Mouse (Mus musculus): ENCODE measurements around the gene Serf2. TPM values are rescaled to one million over a fixed set of nuclear protein-coding genes. Genes with fewer than 3 reads are reported as not detected.
"Not testable (repeated sequence)": the region's sequence is repeated elsewhere in the genome, so short reads cannot be mapped to it uniquely, and the experiment has no call there.

The Serf2 gene
- total RNA-seq, 2 experiments from 2014 or later, result 158 to 189 TPM

DNA sequence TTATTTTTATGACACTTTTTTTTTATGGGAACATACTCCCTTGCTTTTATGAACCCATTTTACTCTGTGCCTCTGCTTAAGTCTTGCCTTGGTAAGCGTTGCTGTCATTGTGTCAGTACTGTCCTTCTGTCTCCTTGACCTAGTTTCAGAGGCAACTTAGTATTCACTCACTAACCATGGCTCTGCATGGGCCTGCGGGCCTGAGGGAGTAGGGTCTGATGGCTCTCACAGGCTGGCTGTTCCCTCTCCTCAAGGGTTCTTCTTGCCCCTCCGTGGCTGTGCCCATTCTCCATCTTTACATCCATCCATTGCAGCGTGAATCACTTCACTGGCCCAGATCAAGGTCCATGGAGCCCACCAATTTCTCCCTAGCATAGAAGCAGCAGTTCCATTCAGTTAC, 2.5 kb upstream of the Serf2 start:
- DNase-seq (ENCODE audit: low spot score in 2 of 2), result no peak

DNA sequence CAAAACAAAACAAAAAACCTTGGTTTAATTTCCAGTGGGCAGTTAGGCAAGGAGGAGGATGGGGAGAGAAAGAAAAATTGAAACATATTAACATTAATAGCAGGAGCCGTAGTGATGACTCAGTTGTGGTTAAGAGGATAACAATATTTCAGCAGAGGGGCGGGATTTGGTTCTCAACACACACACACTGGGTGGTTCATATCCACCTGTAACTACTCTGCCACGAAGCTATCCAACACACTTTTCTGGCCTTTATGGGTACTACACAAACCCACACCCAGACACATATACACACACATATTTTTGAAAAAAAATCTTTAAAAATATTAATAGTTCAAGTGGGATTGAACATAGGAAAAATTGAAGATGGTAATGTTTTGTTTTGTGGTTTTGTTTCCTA, 2.0 kb upstream of the Serf2 start:
- no peak for DNase-seq (ENCODE audit: low spot score in 2 of 2)

DNA sequence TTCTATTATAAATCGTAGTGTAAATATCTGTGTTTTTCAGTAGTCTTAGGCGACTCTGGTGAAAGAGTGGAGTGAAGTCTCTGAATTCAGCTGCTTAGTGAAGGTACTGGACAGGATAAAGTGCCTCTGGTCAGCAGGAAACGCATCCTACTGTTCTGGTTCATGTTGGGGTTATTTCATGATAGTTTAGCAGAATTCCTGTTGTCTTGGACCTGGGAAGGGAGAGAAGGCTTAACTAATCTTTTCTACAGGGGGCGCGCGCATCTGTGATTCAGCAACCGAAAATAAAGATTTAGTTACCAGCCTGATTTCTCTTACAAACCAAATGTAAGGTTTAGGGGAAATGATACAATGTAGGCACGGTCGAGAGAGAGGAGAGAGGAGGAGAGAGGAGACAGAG, 859 bp upstream of the Serf2 start:
- DNase-seq (ENCODE audit: low spot score in 2 of 2), result no peak

DNA sequence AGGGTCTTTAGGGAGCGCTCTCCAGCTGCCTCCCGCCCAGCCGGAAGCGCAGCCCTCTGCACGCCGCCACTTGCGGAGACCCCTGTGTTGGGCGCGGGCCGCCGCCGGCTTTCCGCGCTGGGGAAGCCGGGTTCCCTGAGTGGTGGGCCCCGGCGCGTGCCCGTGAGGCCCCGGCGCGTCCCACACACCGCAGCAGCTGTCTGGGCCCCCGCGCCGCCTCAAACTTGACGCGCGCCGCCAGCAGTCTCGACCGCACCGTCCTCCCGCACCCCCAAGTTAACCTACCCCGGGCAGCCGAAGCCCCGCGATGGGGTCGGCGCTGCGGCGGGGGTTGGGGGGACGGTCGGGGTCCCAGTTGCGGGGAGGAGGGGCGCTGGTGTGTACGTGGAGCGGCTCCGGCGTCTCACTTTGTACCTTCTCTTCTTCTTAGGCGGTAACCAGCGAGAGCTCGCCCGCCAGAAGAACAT, 583 bp downstream of the Serf2 start:
- peak in 1 of 2 experiments; percentile 31 for DNase-seq (ENCODE audit: low spot score in 2 of 2)

DNA sequence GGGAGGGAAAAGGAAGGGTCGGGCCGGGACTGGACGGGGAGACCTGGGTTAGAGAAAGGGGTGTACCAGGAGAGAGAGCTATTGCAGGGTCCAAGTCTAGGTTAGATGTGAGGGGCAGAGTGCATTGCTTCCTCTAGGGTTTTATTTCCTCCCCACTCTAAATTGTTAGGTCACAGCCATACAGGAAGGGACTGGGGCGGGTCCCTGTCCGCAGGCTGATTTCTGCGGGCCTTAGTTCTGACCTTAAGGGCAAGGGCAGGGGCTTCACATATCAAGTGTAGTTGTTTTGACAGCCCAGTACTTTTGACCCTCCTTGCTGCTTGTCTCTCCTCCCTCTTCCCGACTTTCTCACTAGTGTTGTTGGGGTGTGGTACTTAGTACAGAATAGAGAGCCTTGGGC, 1.1 kb downstream of the Serf2 start:
- no peak for DNase-seq (ENCODE audit: low spot score in 2 of 2)

DNA sequence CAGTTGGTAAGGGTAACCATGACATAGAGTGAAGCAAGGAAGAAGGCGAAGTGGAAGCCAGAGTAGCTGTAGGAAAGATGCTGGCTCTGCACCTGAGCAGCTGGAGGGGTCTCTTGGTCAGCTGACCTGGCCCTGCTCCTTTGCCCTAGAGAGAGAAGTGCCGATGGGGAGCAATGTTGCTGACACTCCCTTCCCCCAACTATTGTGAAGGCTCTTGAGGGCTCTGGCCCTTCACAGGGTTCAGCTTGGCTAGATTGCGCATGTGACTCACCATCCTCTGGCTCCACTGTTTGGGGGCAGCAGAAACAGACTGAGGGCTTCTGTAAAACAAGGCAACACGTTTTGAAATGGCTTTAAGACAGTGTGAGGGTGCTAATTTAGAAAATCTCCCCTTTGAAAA, 3.4 kb downstream of the Serf2 start:
- DNase-seq (ENCODE audit: low spot score in 2 of 2), result no peak

DNA sequence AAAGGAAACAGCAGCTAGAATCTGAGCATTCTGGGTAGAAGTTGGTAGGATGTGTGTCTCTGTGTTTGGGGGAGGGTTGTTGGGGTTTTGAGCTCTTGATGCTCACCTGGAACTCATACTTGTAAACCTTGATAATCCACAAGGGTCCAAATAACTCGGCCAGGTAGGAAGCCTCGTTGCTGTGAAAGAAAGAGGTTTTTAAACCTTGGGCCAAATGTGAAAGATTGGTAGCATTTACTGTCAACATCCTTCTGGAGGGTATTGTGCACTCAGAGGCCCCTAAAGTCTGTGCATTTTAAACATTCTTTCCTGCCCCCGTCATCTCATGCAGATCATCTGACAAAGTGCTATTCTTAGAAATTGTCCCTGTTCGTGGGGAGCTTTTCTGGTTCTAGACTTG, 4.0 kb downstream of the Serf2 start, which contains the start of gene Hypk:
Gene Hypk, plus strand, starts transcription at position 301 of the 400 bp plus-strand sequence.
- DNase-seq (ENCODE audit: low spot score in 2 of 2), result no peak

DNA sequence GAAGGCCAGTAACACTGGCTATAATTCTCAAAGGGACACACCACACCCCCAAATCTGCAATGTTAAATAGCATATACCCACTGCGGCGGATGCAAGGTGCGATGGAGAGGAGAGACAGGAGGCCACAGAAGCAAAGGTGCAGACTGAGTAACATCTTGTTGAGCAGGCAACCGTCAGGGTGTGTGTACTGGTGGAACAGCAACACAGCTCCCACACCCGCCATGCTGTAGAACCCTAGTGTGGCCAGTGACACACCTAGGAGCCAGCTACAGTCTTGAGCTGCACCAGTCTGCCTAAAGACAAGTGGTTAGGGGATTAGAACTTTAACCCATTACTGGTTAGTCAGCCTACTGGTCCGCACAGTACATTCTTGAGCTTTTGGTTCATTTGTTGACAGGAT, 4.9 kb downstream of the Serf2 start:
- DNase-seq (ENCODE audit: low spot score in 2 of 2), result no peak

DNA sequence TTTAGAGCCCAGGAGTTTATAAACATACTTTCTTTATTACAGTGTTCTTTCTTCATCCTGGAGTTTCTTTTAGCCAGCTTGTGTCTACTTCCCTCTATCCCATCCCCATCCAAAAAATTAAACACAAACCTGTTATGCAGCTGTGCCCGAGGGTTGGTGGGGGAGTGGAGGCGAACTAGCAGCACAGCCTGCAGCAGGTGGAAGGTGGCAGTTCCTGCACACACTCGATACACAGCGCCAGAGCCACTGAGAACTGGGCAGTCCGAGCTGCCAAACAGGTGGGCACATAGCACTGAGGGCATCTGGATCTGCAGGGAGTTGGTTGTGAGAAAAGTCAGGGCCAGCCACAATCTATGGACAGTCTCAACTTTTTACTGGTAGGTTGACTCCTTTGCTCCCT, 6.5 kb downstream of the Serf2 start:
- DNase-seq (ENCODE audit: low spot score in 2 of 2), result no peak

DNA sequence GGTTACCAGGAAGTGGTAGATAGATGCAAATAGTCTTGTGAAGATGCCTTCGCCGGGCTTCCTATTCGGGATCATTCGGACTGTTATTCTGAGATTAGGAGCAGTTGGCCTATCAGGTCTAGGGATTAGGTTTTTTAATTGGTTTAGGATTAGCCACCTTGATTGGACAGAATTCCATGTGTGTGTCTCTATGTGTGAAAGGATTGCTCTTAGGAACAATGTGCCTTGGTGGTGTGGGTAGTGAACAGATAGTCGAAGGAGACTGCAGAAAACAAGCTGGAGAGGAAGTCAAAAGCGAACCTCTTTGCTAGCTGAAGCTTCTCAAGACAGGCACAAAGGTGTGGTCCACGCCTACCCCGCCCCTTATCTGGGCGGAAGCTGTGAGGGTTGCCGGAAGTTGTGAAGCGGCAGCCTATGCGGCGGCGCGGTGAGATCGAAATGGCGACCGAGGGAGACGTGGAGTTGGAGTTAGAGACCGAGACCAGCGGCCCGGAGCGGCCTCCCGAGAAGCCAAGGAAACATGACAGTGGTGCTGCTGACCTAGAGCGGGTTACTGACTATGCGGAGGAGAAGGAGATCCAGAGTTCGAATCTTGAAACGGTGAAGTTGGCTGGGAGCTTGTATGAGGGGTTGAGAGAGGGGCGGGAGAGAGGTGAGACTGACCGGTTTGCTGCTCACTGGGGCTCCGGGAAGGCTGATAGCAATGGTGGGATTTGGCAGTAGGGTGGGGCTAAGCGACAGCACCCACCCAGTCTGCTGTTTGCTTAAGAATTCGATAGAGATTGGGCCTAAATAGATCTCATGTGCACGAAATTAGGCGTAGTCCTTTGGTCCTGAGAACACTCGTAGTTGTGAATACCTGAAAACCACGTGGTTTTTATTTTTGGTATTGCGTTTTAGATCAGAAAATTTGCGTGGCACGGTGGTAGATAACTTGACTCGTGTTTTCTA, 8.0 kb downstream of the Serf2 start, which contains the start of gene Serinc4:
Gene Serinc4, minus strand, starts transcription at position 90 of the 951 bp plus-strand sequence.
- peak; percentile 77 to 82 for DNase-seq (ENCODE audit: low spot score in 2 of 2)

DNA sequence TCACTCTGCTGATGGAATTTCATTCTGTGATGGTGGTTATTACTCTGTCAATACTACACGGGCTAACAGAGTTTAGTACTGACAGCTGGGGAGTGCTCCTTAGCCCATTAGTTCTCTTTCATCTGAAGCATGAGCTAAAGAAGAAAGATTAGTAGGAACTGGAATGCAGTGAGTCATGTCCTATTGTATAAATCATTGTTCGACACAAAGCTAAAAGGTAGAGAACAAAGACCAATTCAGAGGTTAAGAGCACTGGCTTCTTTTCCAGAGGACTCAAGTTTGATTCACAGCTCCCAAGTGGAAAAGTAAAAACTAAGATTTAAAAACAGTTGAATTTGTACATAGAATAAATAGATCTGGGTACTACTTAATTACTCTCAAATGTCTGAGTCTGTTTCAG, 11.1 kb downstream of the Serf2 start:
- no peak for DNase-seq (ENCODE audit: low spot score in 2 of 2)

DNA sequence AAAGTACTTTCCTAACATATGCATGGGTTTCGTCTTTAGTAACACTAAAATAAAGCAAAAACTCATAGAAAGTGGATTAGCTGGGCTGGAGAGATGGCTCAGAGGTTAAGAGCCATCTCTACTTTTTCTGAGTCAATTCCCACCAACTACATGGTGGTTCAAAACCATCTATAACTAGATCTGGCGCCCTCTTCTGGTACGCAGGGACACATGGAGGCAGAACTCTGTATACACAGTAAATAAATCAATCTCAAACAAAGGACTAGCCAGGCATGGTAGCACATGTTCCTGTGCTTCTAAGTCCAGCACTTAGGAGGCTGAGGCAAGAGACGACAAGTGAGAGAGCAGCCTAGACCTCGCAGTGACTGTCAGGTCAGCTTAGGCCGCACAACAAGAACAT, 20.0 kb downstream of the Serf2 start:
- not testable (repeated sequence) for DNase-seq (ENCODE audit: low spot score in 2 of 2)

DNA sequence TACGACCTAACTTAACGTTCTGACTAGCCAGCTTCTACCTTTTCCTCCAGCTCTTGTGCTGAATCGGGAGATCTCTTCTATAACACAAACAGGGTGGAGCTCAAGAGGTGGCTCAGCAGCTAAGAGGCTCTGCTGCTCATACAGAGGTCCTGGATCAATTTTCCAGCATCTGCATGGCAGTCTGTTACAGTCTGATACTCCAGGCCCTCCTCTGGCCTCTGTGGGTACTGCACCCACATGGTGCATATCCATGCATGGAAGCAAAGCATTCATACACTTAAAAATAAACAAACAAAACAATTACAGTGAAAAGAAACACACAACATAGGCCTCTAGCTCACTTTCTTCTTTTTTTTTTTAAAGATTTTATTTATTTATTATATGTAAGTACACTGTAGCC, 23.8 kb downstream of the Serf2 start:
- not testable (repeated sequence) for DNase-seq (ENCODE audit: low spot score in 2 of 2)

DNA sequence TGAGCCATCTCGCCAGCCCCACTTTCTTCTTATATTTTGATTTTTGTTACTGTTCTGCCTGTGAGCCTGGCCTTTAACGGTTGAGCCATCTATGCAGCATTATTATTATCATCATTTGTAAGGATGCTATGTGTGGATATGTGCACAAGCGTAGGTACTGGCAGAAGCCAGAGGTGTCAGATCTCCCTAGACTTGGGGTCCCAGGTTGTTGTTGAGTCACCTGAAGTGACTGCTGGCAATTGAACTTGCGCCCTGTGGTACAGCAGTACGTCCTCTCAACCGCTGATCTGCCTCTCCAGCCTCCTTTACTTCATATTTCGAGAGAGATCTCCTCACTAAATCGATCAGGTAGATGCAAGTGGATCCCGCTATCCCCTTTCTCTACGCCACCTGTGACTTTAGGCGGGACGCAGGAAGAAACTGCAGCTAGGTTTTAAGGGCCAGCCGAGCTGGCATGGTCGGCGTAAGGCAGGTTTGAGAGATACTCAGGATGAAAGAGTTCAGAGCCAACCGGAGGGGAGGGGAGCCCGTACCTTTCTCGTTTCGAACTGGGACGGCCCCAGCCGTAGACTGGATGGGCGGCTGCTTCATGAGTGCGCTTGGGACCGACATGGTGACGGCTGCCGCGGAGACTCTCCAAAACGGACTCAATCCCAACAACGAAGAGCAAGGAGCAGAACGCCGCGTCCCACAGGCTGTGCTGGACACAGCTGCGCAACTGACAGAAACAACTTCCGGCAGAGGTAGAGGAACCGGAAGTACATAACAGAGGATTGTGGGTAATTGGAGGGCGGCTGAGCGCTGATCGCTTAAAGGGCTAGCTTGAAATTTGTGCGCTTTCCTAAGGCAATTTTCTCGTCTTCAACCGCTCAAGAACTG, 24.5 kb downstream of the Serf2 start, which contains the start of gene Mfap1b:
Gene Mfap1b, minus strand, starts transcription at position 767 of the 879 bp plus-strand sequence.
- DNase-seq (ENCODE audit: low spot score in 2 of 2), result peak; percentile 70 to 78

DNA sequence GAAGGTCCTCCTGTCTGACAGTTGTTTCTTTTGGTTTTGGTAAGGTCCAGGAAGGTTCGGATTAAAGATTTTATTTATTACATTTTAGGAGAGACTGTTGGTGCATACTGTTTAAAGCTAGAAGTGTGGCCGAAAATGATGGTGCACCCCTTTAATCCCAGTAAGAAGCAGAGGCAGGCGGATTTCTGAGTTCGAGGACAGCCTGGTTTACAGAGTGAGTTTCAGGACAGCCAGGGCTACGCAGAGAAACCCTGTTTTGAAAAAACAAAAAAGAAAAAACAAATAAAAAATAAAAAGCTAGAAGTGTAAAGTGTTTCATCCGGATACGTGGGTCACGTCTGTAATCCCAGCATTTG, 25.2 kb downstream of the Serf2 start:
- no peak for DNase-seq (ENCODE audit: low spot score in 2 of 2)

DNA sequence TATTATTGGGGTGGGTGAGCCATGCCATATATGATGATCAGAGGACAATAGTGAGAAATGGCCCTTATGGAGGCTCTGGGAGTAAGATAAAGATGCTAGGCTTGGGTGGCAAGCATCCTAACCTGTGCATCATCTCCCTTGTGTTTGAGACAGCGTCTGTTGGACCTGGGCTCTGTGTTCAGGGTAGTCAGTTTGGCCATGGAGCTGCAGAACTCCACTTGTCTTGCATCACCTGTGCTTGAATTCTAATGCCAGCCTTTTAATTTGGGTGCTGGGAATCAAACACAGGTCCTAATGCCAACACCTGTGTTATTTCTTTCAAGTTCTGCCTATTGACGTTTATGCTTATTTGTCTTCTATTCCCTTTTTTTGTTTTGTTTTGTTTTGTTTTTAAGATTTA, 26.3 kb downstream of the Serf2 start:
- DNase-seq (ENCODE audit: low spot score in 2 of 2), result not testable (repeated sequence)

DNA sequence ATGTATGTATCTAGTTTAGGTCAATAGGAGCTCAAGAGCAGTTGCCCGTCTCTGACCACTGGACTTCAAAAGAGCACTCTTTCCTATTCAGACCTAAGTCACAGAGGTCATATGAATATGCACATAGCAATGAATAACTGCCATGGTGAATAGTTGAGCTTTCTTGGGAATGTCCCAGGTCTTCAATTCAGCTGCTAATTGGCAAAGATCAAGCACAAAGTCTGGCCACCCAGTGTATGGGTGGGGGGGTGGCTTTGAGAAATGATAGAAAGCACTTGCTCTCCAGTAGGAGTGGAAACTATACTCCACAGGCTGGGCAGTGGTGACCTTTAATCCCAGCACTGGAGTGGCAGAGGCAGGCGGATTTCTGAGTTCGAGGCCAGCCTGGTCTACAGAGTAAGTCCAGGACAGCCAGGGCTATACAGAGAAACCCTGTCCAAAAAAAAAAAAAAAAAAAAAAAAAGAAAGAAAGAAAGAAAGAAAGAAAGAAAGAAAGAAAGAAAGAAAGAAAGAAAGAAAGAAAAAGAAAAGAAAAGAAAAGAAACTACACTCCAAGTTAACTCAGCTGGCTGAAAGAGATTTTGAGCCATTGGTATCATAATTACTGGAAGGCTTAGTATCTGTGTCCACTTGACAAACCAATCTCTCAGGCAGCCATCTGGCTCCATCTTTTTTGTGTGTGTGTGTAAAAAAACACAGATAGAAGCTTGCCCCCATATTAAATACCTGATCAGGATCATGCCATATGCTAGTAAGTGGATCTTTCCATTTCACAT, 28.7 kb downstream of the Serf2 start:
- no peak for DNase-seq (ENCODE audit: low spot score in 2 of 2)

DNA sequence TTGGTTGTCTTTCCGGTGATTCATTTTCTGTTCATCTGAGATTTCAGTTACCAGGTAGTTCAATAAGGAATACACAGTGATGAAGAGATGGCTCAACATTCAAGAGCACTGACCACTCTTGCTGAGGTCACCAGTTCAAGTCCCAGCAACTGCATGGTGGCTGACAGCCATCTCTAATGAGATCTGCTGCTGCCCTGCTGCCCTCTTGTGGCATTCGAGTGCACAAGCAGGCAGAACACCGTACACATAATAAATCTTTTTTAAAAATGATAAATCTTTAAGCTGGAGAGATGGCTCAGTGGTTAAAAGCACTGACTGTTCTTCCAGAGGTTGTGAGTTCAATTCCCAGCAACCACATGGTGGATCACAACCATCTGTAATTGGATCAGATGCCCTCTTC, 31.5 kb downstream of the Serf2 start:
- DNase-seq (ENCODE audit: low spot score in 2 of 2), result peak in 1 of 2 experiments; percentile 13

DNA sequence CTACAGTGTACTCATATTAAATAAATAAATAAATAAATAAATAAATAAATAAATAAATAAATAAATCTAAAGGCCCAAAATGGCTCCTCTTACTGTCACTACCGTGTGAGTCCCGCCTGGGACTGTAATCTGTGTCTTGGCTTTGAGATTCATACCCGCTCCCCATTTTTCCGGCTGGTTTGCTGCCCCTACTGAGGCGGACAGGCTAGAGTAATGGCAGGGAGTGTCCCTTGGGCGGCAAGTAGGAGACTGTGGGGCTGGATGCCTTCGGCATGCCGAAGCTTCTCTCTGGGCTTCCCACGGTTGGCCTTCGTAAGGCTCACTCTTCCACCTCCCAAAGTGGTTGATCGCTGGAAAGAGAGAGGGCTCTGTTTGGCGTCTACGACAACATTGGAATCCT, 31.9 kb downstream of the Serf2 start:
- not testable (repeated sequence) for DNase-seq (ENCODE audit: low spot score in 2 of 2)

DNA sequence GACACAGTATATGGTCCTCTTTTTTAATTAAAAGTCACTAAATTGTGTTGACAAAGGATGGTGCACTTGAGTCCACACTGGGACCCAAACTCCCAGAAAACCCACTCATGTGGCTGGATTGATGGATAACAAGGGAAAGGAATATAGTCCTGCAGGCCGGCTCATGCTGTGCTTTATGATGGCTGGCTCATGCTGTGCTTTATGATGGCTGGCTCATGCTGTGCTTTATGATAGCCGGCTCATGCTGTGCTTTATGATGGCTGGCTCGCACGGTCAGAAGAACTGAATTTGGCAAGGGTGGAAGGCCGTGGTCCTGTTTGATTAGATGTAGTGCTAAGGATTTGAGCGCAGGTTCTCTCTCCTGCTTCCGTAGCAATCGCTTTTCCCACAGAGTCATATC, 34.6 kb downstream of the Serf2 start:
- DNase-seq (ENCODE audit: low spot score in 2 of 2), result no peak

DNA sequence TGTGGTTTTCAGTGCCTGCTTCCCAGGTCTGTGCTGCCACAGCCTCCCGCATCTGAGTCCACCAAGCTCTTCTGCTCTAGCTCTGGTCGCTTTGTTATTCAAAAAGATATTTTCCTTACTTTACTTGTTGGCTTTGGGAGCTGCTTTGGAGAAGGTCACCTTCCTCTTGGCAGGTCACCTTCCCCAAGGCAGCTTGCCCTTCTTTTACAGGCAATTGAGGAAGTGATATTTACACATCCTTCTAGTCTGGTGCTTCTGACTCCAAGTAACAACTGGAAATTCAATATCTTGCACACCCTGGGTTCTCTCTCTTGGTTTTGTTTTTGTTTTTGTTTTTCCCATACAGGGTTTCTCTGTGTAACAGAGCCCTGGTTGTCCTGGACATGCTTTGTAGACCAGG, 35.4 kb downstream of the Serf2 start:
- not testable (repeated sequence) for DNase-seq (ENCODE audit: low spot score in 2 of 2)

All from layer of hippocampus, postnatal 10 days (tissue).